Mouse (Mus musculus): ENCODE data around the gene Gstm2. TPM values are rescaled to one million over a fixed set of nuclear protein-coding genes. Genes with fewer than 3 reads are reported as not detected.
"Not testable (repeated sequence)": the region's sequence is repeated elsewhere in the genome, so short reads cannot be mapped to it uniquely, and the experiment has no call there.

Gene Gstm2
- total and polyA plus RNA-seq, 3 experiments = 169 to 222 (median 214) TPM

DNA sequence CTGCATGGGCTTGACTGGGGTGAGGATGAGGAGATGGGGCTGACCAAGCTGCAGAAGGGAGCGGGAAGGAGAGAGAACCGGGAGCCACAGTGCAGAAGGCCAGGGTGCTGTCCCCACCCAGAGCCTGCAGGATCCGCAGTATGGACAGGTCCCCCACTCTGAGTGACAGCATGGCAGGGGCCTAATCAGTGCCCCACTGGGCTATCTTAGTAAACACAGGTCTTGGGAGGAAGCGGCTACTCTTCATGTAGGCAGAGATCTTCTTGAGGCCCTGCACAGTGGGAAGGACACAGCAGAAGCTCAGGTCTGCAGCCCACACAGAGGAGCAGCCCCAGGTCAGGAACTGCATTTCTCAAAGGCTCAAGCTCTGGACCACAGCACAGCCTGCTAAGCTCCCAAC is 22.2 kb downstream of the Gstm2 start:
- WGBS = 97% methylated on average over 4 of the region's 4 CpGs
- no peak for DNase-seq
- Histone ChIP-seq H3K79me2 (replicated peaks; ENCODE audit: control insufficient read depth, insufficient read depth, low read length) (no peaks in the 10 kb centered on the region), H3K9ac (ENCODE audit: low read depth, low read length) (no peak overlapping the region), H3K36me3 (ENCODE audit: control insufficient read depth, insufficient read depth, low read length) (no peaks in the 10 kb centered on the region), H3K27ac (no peak overlapping the region; the same call in 1 of the 2 replicates), H3K4me3 (no peak overlapping the region), H3K27me3 (ENCODE audit: control insufficient read depth, insufficient read depth, low read length) (no peaks in the 10 kb centered on the region), H3K4me1 (ENCODE audit: control insufficient read depth, insufficient read depth, low read length) (peaks cover 3% of the 10 kb centered on the region)
- TF ChIP-seq EP300 (IDR thresholded peaks at IDR 0.05; ENCODE audit: insufficient read depth, low read depth, low read length) (no peak), POLR2A (IDR thresholded peaks at IDR 0.05; ENCODE audit: insufficient read depth, low read depth, low read length) (no peak), CTCF (IDR thresholded peaks at IDR 0.05) (no peak)
- intact Hi-C loops (cut with DNase I) = loop anchor here (2.0 kb wide), 1 partner anchor 19 kb away; no protein-coding TSS in a partner anchor

- H3K4me3 ChIP-seq; intact Hi-C loops (cut with DNase I); DNase-seq; H3K4me1 ChIP-seq (ENCODE audit: control insufficient read depth, insufficient read depth, low read length); H3K9ac ChIP-seq (ENCODE audit: low read depth, low read length); H3K27me3 ChIP-seq (ENCODE audit: control insufficient read depth, insufficient read depth, low read length); H3K36me3 ChIP-seq (ENCODE audit: control insufficient read depth, insufficient read depth, low read length); H3K79me2 ChIP-seq (replicated peaks; ENCODE audit: control insufficient read depth, insufficient read depth, low read length); H3K27ac ChIP-seq: not testable (repeated sequence)
- WGBS = 85% methylated on average over 9 of the region's 9 CpGs
These were observed 31.0 kb downstream of the Gstm2 start for GRCm38 (mm10) chr3:107955260-107955659.

DNA sequence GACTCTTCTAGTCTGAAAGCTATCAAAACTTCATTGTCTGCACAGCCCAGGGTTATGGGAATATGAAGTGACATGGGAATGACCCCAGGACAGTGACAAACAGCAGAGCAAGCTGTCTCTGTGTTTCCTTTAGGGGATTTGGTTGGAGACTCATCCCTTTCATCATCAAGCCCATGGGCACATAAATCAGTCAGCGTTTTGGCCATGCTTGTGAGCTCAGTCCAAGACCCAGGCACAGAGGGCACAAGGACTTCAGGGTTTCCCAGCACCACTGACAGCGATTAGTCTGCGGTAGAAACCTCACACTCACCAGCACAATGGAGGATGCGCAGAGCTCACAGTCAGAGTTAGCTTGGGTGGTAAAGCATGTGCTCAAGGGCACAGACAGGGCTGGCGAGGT is 32.3 kb downstream of the Gstm2 start:
- DNase-seq = no peak
- WGBS = 80% methylated on average over 5 of the region's 5 CpGs
- intact Hi-C loops (cut with DNase I) = loop anchor here (1.0 to 5.0 kb wide), 3 partner anchors 64 to 193 kb away; partner anchors contain the start of gene Gnai3

DNA sequence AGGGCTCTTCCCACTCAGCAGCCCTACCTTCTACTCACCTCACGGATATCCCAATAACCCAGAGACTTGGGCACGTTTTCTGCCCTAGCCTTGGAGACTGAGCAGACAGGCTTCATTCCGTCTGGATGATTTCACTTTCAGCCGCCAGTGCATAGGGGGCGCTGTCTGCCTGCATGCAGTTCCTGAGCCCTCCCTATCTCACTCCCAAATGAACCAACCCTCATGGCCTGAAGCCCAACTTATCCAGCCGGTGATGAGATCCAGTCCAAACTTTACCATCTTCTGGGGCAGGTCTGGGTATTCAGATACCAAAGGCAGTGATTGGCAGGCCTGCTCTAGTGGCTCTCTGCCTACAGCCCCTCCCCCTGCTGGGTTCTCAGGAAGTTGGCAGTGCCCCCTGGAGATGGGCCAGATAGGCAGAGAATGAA is 32.9 kb downstream of the Gstm2 start:
- peak; percentile 81; the same call in 1 of the 2 replicates for TF ChIP-seq EP300 (IDR thresholded peaks at IDR 0.05; ENCODE audit: insufficient read depth, low read depth, low read length)
- no peak for TF ChIP-seq POLR2A (IDR thresholded peaks at IDR 0.05; ENCODE audit: insufficient read depth, low read depth, low read length)
- peak; percentile 97 for TF ChIP-seq CTCF (IDR thresholded peaks at IDR 0.05)
- peaks cover 3% of the 10 kb centered on the region for H3K4me1 ChIP-seq (ENCODE audit: control insufficient read depth, insufficient read depth, low read length)
- H3K79me2 ChIP-seq (replicated peaks; ENCODE audit: control insufficient read depth, insufficient read depth, low read length) = no peaks in the 10 kb centered on the region
- no peak overlapping the region for H3K9ac ChIP-seq (ENCODE audit: low read depth, low read length)
- no peaks in the 10 kb centered on the region for H3K36me3 ChIP-seq (ENCODE audit: control insufficient read depth, insufficient read depth, low read length)
- intact Hi-C loops (cut with DNase I) = loop anchor here (1.0 to 5.0 kb wide), 3 partner anchors 65 to 194 kb away; partner anchors contain the start of gene Gnai3
- no peak overlapping the region for H3K4me3 ChIP-seq
- no peaks in the 10 kb centered on the region for H3K27me3 ChIP-seq (ENCODE audit: control insufficient read depth, insufficient read depth, low read length)
- H3K27ac ChIP-seq = no peak overlapping the region
- 15% methylated on average over 6 of the region's 6 CpGs for WGBS
- peak; percentile 84 to 87 for DNase-seq

More for the DNA sequence above, 32.3 kb downstream of the Gstm2 start:
- peaks cover 3% of the 10 kb centered on the region for H3K4me1 ChIP-seq (ENCODE audit: control insufficient read depth, insufficient read depth, low read length)
- H3K4me3 ChIP-seq = no peak overlapping the region
- TF ChIP-seq EP300 (IDR thresholded peaks at IDR 0.05; ENCODE audit: insufficient read depth, low read depth, low read length) (no peak), POLR2A (IDR thresholded peaks at IDR 0.05; ENCODE audit: insufficient read depth, low read depth, low read length) (no peak), CTCF (IDR thresholded peaks at IDR 0.05) (no peak)
- H3K27ac ChIP-seq = no peak overlapping the region
- no peaks in the 10 kb centered on the region for H3K27me3 ChIP-seq (ENCODE audit: control insufficient read depth, insufficient read depth, low read length)
- no peaks in the 10 kb centered on the region for H3K79me2 ChIP-seq (replicated peaks; ENCODE audit: control insufficient read depth, insufficient read depth, low read length)
- no peak overlapping the region for H3K9ac ChIP-seq (ENCODE audit: low read depth, low read length)
- no peaks in the 10 kb centered on the region for H3K36me3 ChIP-seq (ENCODE audit: control insufficient read depth, insufficient read depth, low read length)

DNA sequence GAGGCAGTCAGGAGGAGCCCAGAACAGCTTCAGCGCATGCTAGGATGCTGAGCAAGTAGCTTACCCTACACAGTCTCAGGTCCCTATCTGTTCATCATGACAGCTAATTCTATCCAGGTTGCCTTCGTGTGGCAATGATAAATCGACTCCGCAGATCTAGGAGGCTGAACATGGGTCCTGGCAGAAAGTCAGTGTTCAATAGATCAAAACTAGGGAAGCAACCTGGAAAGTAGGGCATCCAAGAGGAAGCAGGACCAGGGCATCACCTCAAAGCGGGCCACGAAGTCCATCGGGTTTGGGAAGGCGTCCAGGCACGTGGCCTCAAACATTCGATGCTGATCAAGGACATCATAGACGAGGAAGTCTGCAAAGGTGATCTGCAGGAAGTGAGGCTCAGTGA is 35.7 kb downstream of the Gstm2 start:
- WGBS = 81% methylated on average over 11 of the region's 11 CpGs
- intact Hi-C loops (cut with DNase I) = loop anchor here (5.0 kb wide), 1 partner anchor 197 kb away; the partner anchor contains the start of gene Gnai3

GRCm38 (mm10) chr3:107949461-107949860 is 36.8 kb downstream of the Gstm2 start:
- intact Hi-C loops (cut with DNase I); H3K36me3 ChIP-seq (ENCODE audit: control insufficient read depth, insufficient read depth, low read length); H3K4me1 ChIP-seq (ENCODE audit: control insufficient read depth, insufficient read depth, low read length); H3K4me3 ChIP-seq; DNase-seq; H3K9ac ChIP-seq (ENCODE audit: low read depth, low read length); H3K27me3 ChIP-seq (ENCODE audit: control insufficient read depth, insufficient read depth, low read length); H3K79me2 ChIP-seq (replicated peaks; ENCODE audit: control insufficient read depth, insufficient read depth, low read length); H3K27ac ChIP-seq: not testable (repeated sequence)
- 92% methylated on average over 1 of the region's 1 CpGs for WGBS

More for the DNA sequence above, 35.7 kb downstream of the Gstm2 start:
- no peak for TF ChIP-seq CTCF (IDR thresholded peaks at IDR 0.05)
- TF ChIP-seq POLR2A (IDR thresholded peaks at IDR 0.05; ENCODE audit: insufficient read depth, low read depth, low read length) = no peak
- no peak for TF ChIP-seq EP300 (IDR thresholded peaks at IDR 0.05; ENCODE audit: insufficient read depth, low read depth, low read length)
- Histone ChIP-seq H3K4me1 (ENCODE audit: control insufficient read depth, insufficient read depth, low read length) (peaks cover 3% of the 10 kb centered on the region), H3K27ac (no peak overlapping the region), H3K36me3 (ENCODE audit: control insufficient read depth, insufficient read depth, low read length) (no peaks in the 10 kb centered on the region), H3K79me2 (replicated peaks; ENCODE audit: control insufficient read depth, insufficient read depth, low read length) (no peaks in the 10 kb centered on the region), H3K4me3 (no peak overlapping the region), H3K9ac (ENCODE audit: low read depth, low read length) (no peak overlapping the region), H3K27me3 (ENCODE audit: control insufficient read depth, insufficient read depth, low read length) (no peaks in the 10 kb centered on the region)
- no peak for DNase-seq

Measured in heart, adult 2 months (tissue).